ENCODE assay signal across 20 mouse cellular contexts in genomic region chr2:20072377-20072776, GRCm38 (mm10).
DNase-seq lines count a peak whose midpoint lies in the region; ATAC-seq and TF ChIP-seq lines count a peak whose summit lies in the region.
"Had no signal": no experiment of that assay in that cellular context is flagged by ENCODE, and none has a peak within 500 bp of the region (broad histone marks: within the 10 kb centered on the region; RNA-seq: fewer than 3 reads in every experiment).

No protein-coding gene starts in this region.

- no peaks in the 10 kb centered on the region for H3K9me3 ChIP-seq in lung, embryonic 15.5 days
- H3K9me3 ChIP-seq in forebrain, embryonic 14.5 days (replicated peaks; ENCODE audit: control insufficient read depth, low read length), result no peaks in the 10 kb centered on the region
- H3K9me3 ChIP-seq: embryonic facial prominence, embryonic 15.5 days; heart, embryonic 10.5 days; hindbrain, embryonic 12.5 days had no signal

- TF ChIP-seq POLR2A in brain, embryonic 14.5 days (IDR thresholded peaks at IDR 0.05; ENCODE audit: borderline replicate concordance, extremely low read depth, insufficient read depth, insufficient read length, poor library complexity, severe bottlenecking), result no peak

- H3K4me1 ChIP-seq in lung, embryonic 15.5 days, result peaks cover 8% of the 10 kb centered on the region; the same call in 1 of the 2 replicates
- 0 out of 2 replicates have a peak, but pooled peaks cover 4% of the 10 kb centered on the region for H3K4me1 ChIP-seq in forebrain, embryonic 14.5 days (ENCODE audit: control insufficient read depth, insufficient read depth, low read length)
- H3K4me1 ChIP-seq: embryonic facial prominence, embryonic 15.5 days; heart, embryonic 10.5 days; hindbrain, embryonic 12.5 days had no signal

- H3K27me3 ChIP-seq in lung, embryonic 15.5 days, result no peaks in the 10 kb centered on the region
- H3K27me3 ChIP-seq in forebrain, embryonic 14.5 days (replicated peaks; ENCODE audit: control insufficient read depth, insufficient read depth, low read length), result no peaks in the 10 kb centered on the region
- H3K27me3 ChIP-seq: embryonic facial prominence, embryonic 15.5 days; hindbrain, embryonic 12.5 days had no signal

- ATAC-seq in lung, embryonic 15.5 days (ENCODE audit: borderline replicate concordance, extremely low read depth, low FRiP score, low TSS enrichment), result no peak
- ATAC-seq in forebrain, embryonic 14.5 days, result peak; percentile 62; the same call in 1 of the 2 replicates
- ATAC-seq: hindbrain, embryonic 16.5 days; inflammation-experienced regulatory T-cells, adult 6 months had no signal

- DNase-seq in lung, postnatal 4 days, result no peak
- DNase-seq in brain, embryonic 14.5 days (ENCODE audit: low read depth), result peak; percentile 67
- DNase-seq in forebrain, embryonic 14.5 days (ENCODE audit: low spot score), result peak; percentile 44
- DNase-seq in retina, embryonic 14.5 days (ENCODE audit: low spot score), result peak; percentile 45
- DNase-seq in cerebellum, adult 18-20 months, result no peak
- DNase-seq in testis, postnatal 10 days (ENCODE audit: low spot score), result no peak
- DNase-seq: cerebellum, adult 8-10 months; cerebellum, postnatal 14 days; embryo, embryonic 11 days; gastrocnemius, postnatal 36 days; heart, adult 11 months; heart, postnatal 10 days; heart, postnatal 4 days had no signal

- peak overlapping the region; percentile 14 for H3K4me2 ChIP-seq in lung, embryonic 15.5 days
- no peak overlapping the region; the same call in 1 of the 2 replicates for H3K4me2 ChIP-seq in forebrain, embryonic 14.5 days (ENCODE audit: low read length)
- H3K4me2 ChIP-seq: embryonic facial prominence, embryonic 15.5 days; hindbrain, embryonic 12.5 days had no signal

- TF ChIP-seq CTCF in brain, embryonic 14.5 days (IDR thresholded peaks at IDR 0.05; ENCODE audit: borderline replicate concordance, extremely low read depth, insufficient read depth, insufficient read length), result no peak

- H3K36me3 ChIP-seq in lung, embryonic 15.5 days, result no peaks in the 10 kb centered on the region
- H3K36me3 ChIP-seq in forebrain, embryonic 14.5 days (ENCODE audit: control insufficient read depth, insufficient read depth, low read length), result no peaks in the 10 kb centered on the region
- H3K36me3 ChIP-seq: embryonic facial prominence, embryonic 15.5 days; heart, embryonic 10.5 days; hindbrain, embryonic 12.5 days had no signal

- H3K27ac ChIP-seq in lung, embryonic 15.5 days, result no peak overlapping the region
- no peak overlapping the region for H3K27ac ChIP-seq in forebrain, embryonic 14.5 days (ENCODE audit: low read depth, low read length)
- H3K27ac ChIP-seq: embryonic facial prominence, embryonic 15.5 days; heart, embryonic 10.5 days; hindbrain, embryonic 12.5 days had no signal

- no peak overlapping the region for H3K9ac ChIP-seq in lung, embryonic 15.5 days
- H3K9ac ChIP-seq in forebrain, embryonic 14.5 days (ENCODE audit: low read length), result no peak overlapping the region
- H3K9ac ChIP-seq: embryonic facial prominence, embryonic 15.5 days; hindbrain, embryonic 12.5 days had no signal

- no peak overlapping the region for H3K4me3 ChIP-seq in lung, embryonic 15.5 days
- no peak overlapping the region for H3K4me3 ChIP-seq in forebrain, embryonic 14.5 days (ENCODE audit: low read depth, low read length)
- H3K4me3 ChIP-seq: embryonic facial prominence, embryonic 15.5 days; erythroblast, embryonic 14.5 days; heart, embryonic 10.5 days; hindbrain, embryonic 12.5 days had no signal

- 8% methylated on average over 9 of the region's 9 CpGs for WGBS in lung, embryonic 15.5 days
- WGBS in forebrain, embryonic 14.5 days, result 16% methylated on average over 9 of the region's 9 CpGs

Comparison
In these comparisons a context has a peak if more than half of its experiments do, and no peak if none do; other contexts are left out.
1. DNase-seq: peak in brain, embryonic 14.5 days (single experiment), forebrain, embryonic 14.5 days (single experiment) and retina, embryonic 14.5 days (single experiment); none in lung, postnatal 4 days (0 of 2), cerebellum, adult 18-20 months (0 of 2) and testis, postnatal 10 days (single experiment).